Mouse (Mus musculus) midbrain, embryonic 13.5 days (tissue): ENCODE measurements at regions not wholly inside any gene's neighbourhood (a gene's known extent, or its start where the extent isn't known, plus 50 kb on each side); places are given as distances from the start of the nearest gene placed in this dataset.

Experiments
- ATAC-seq: fragments of 200-750 bp; cut with Nextera tagmentation; 2 replicates; pipeline ENCODE4 v1.8.0; 2017; ENCODE audit warnings: mild to moderate bottlenecking, moderate TSS enrichment, moderate library complexity
- H3K27ac ChIP-seq: fragments of 300-500 bp; sonication (generic); 2 replicates; pipeline ENCODE4 v1.5.1; 2015; ENCODE audit warnings: inconsistent platforms, mild to moderate bottlenecking, moderate library complexity
- H3K27me3 ChIP-seq: fragments of 300-500 bp; sonication (generic); 2 replicates; pipeline ENCODE4 v1.6.1; 2015; ENCODE audit warnings: mild to moderate bottlenecking, inconsistent platforms
- H3K36me3 ChIP-seq: fragments of 300-500 bp; sonication (generic); 2 replicates; pipeline ENCODE4 v1.6.1; 2015; ENCODE audit warnings: mild to moderate bottlenecking, inconsistent platforms
- H3K4me1 ChIP-seq: fragments of 300-500 bp; sonication (generic); replicated peaks from 2 replicates; pipeline ENCODE4 v1.6.1; 2015; ENCODE audit warnings: inconsistent platforms
- H3K4me2 ChIP-seq: fragments of 300-500 bp; sonication (generic); replicated peaks from 2 replicates; pipeline ENCODE4 v1.6.1; 2015; ENCODE audit warnings: moderate library complexity, mild to moderate bottlenecking, inconsistent platforms
- H3K4me3 ChIP-seq: fragments of 300-500 bp; sonication (generic); replicated peaks from 2 replicates; pipeline ENCODE4 v1.5.1; 2015; ENCODE audit warnings: mild to moderate bottlenecking, inconsistent platforms
- H3K9ac ChIP-seq: fragments of 300-500 bp; sonication (generic); replicated peaks from 2 replicates; pipeline ENCODE4 v1.6.1; 2015; ENCODE audit warnings: mild to moderate bottlenecking, inconsistent platforms
- H3K9me3 ChIP-seq: fragments of 300-500 bp; sonication (generic); 2 replicates; pipeline ENCODE4 v1.6.1; 2016; ENCODE audit warnings: mild to moderate bottlenecking, inconsistent platforms
- WGBS: fragments of 180-500 bp; shearing (Covaris S2); methylation state at CpG from one replicate; pipeline ENCODE4 v1.1.7; 2015; 5-methylcytosine and 5-hydroxymethylcytosine counted together

GRCm38 (mm10) chr6:143768115-143768514 is 601.1 kb downstream of the Etnk1 start:
- no peaks in the 10 kb centered on the region for H3K4me1 ChIP-seq
- WGBS, result 92% methylated on average over 2 of the region's 2 CpGs
- no peak overlapping the region for H3K27ac ChIP-seq
- no peak for ATAC-seq
- H3K36me3 ChIP-seq, result no peaks in the 10 kb centered on the region
- H3K4me2 ChIP-seq, result no peak overlapping the region
- no peak overlapping the region for H3K4me3 ChIP-seq
- no peak overlapping the region for H3K9ac ChIP-seq
- no peaks in the 10 kb centered on the region for H3K27me3 ChIP-seq
- peaks cover 7% of the 10 kb centered on the region for H3K9me3 ChIP-seq
